Mouse (Mus musculus): ENCODE measurements around the gene Bco2. TPM values are rescaled to one million over a fixed set of nuclear protein-coding genes. Genes with fewer than 3 reads are reported as not detected.

Gene Bco2
- total RNA-seq, 1 experiment = 0.22 TPM

- TF ChIP-seq MAFK (IDR thresholded peaks at IDR 0.05; ENCODE audit: insufficient read depth, low read depth, low read length) (no peak), HCFC1 (IDR thresholded peaks at IDR 0.05; ENCODE audit: borderline replicate concordance, insufficient read depth, low read length) (no peak), CHD2 (IDR thresholded peaks at IDR 0.05; ENCODE audit: low read depth, low read length) (no peak), ZNF384 (IDR thresholded peaks at IDR 0.05; ENCODE audit: low read depth, low read length) (no peak), ZC3H11A (IDR thresholded peaks at IDR 0.05; ENCODE audit: borderline replicate concordance, low read depth, low read length) (no peak)
- Histone ChIP-seq H3K4me1 (ENCODE audit: control insufficient read depth in 2 of 2, insufficient read depth in 2 of 2, low read length in 2 of 2, poor library complexity in 1 of 2) (no peaks in the 10 kb centered on the region), H3K36me3 (ENCODE audit: control insufficient read depth, insufficient read depth, low read length, poor library complexity, severe bottlenecking) (no peaks in the 10 kb centered on the region), H3K9ac (ENCODE audit: insufficient read depth, low read depth, low read length, poor library complexity, severe bottlenecking) (no peak overlapping the region), H3K27ac (ENCODE audit: insufficient read depth, low read depth, low read length, poor library complexity, severe bottlenecking) (no peak overlapping the region), H3K9me3 (ENCODE audit: control insufficient read depth, insufficient read depth, low read depth, low read length) (no peaks in the 10 kb centered on the region), H3K4me3 (ENCODE audit: insufficient read depth in 1 of 2, low read depth in 1 of 2, low read length in 2 of 2, poor library complexity in 1 of 2, severe bottlenecking in 1 of 2) (no peak overlapping the region)
- in situ Hi-C loops (cut with MboI; ENCODE audit: low sequenced_read_pairs in 2 of 2, unreplicated experiment in 2 of 2) = no loop called here
- DNase-seq (ENCODE audit: low read depth, low spot score) = no peak
These were observed 17.7 kb downstream of the Bco2 start for GRCm38 (mm10) chr9:50537295-50537694.

- no peak for DNase-seq (ENCODE audit: low read depth, low spot score)
- Histone ChIP-seq H3K9ac (ENCODE audit: insufficient read depth, low read depth, low read length, poor library complexity, severe bottlenecking) (no peak overlapping the region), H3K4me1 (ENCODE audit: control insufficient read depth in 2 of 2, insufficient read depth in 2 of 2, low read length in 2 of 2, poor library complexity in 1 of 2) (no peaks in the 10 kb centered on the region), H3K36me3 (ENCODE audit: control insufficient read depth, insufficient read depth, low read length, poor library complexity, severe bottlenecking) (no peaks in the 10 kb centered on the region), H3K27ac (ENCODE audit: insufficient read depth, low read depth, low read length, poor library complexity, severe bottlenecking) (no peak overlapping the region), H3K9me3 (ENCODE audit: control insufficient read depth, insufficient read depth, low read depth, low read length) (no peaks in the 10 kb centered on the region), H3K4me3 (ENCODE audit: insufficient read depth in 1 of 2, low read depth in 1 of 2, low read length in 2 of 2, poor library complexity in 1 of 2, severe bottlenecking in 1 of 2) (no peak overlapping the region)
- TF ChIP-seq ZC3H11A (IDR thresholded peaks at IDR 0.05; ENCODE audit: borderline replicate concordance, low read depth, low read length) (no peak), MAFK (IDR thresholded peaks at IDR 0.05; ENCODE audit: insufficient read depth, low read depth, low read length) (no peak), HCFC1 (IDR thresholded peaks at IDR 0.05; ENCODE audit: borderline replicate concordance, insufficient read depth, low read length) (no peak), ZNF384 (IDR thresholded peaks at IDR 0.05; ENCODE audit: low read depth, low read length) (no peak), CHD2 (IDR thresholded peaks at IDR 0.05; ENCODE audit: low read depth, low read length) (no peak)
- in situ Hi-C loops (cut with MboI; ENCODE audit: low sequenced_read_pairs in 2 of 2, unreplicated experiment in 2 of 2) = no loop called here
These were observed 18.3 kb downstream of the Bco2 start for GRCm38 (mm10) chr9:50536603-50537135.

DNA sequence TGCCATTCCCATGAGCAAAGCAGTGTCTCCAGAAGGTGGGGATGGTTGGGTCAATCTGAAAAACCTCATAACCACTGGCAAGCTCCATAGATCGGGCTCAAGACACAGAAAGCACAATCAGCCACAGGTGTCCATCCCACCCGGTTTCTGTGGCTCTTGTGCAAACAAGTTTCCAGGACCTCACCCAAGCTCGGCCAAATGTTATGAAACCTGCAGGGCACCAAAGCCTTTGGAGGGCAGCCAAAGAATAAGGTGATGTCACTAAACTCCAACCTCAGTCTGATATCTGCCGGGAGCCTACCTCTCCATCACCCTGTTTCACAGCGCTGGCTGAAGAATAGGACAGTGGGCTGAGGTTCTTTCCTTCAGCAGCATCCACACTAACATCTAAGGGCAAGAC, 19.1 kb downstream of the Bco2 start:
- no peak overlapping the region for H3K4me3 ChIP-seq (ENCODE audit: insufficient read depth in 1 of 2, low read depth in 1 of 2, low read length in 2 of 2, poor library complexity in 1 of 2, severe bottlenecking in 1 of 2)

DNA sequence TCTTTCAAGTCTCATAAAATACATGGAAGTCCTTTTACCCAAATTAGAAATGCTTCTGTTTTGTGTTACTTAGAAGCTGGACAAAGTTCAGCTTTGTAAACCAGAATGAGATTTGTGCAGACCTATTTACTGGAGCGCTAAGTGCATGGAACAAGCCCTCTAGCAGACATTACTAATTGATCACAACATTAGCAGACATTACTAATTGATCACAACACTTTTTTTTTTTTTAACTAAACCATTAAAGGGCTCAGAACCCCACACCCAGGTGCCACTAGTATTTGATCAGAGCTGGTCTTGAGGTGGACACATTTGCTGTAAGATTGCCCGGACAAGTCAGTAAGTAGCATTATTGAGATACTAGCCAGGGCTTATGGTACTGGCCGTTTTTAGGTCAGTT, 21.2 kb downstream of the Bco2 start:
- no peak for TF ChIP-seq CHD2 (IDR thresholded peaks at IDR 0.05; ENCODE audit: low read depth, low read length)
- TF ChIP-seq ZNF384 (IDR thresholded peaks at IDR 0.05; ENCODE audit: low read depth, low read length) = peak; percentile 80
- H3K27ac ChIP-seq (ENCODE audit: insufficient read depth, low read depth, low read length, poor library complexity, severe bottlenecking) = no peak overlapping the region
- in situ Hi-C loops (cut with MboI; ENCODE audit: low sequenced_read_pairs in 2 of 2, unreplicated experiment in 2 of 2) = no loop called here
- no peak for DNase-seq (ENCODE audit: low read depth, low spot score)
- no peaks in the 10 kb centered on the region for H3K36me3 ChIP-seq (ENCODE audit: control insufficient read depth, insufficient read depth, low read length, poor library complexity, severe bottlenecking)
- no peaks in the 10 kb centered on the region for H3K4me1 ChIP-seq (ENCODE audit: control insufficient read depth in 2 of 2, insufficient read depth in 2 of 2, low read length in 2 of 2, poor library complexity in 1 of 2)
- no peak overlapping the region for H3K9ac ChIP-seq (ENCODE audit: insufficient read depth, low read depth, low read length, poor library complexity, severe bottlenecking)
- no peaks in the 10 kb centered on the region for H3K9me3 ChIP-seq (ENCODE audit: control insufficient read depth, insufficient read depth, low read depth, low read length)
- H3K4me3 ChIP-seq (ENCODE audit: insufficient read depth in 1 of 2, low read depth in 1 of 2, low read length in 2 of 2, poor library complexity in 1 of 2, severe bottlenecking in 1 of 2) = no peak overlapping the region

More for the DNA sequence above, 19.1 kb downstream of the Bco2 start:
- no peak for DNase-seq (ENCODE audit: low read depth, low spot score)
- no peaks in the 10 kb centered on the region for H3K36me3 ChIP-seq (ENCODE audit: control insufficient read depth, insufficient read depth, low read length, poor library complexity, severe bottlenecking)
- no peaks in the 10 kb centered on the region for H3K4me1 ChIP-seq (ENCODE audit: control insufficient read depth in 2 of 2, insufficient read depth in 2 of 2, low read length in 2 of 2, poor library complexity in 1 of 2)
- in situ Hi-C loops (cut with MboI; ENCODE audit: low sequenced_read_pairs in 2 of 2, unreplicated experiment in 2 of 2) = no loop called here
- no peak overlapping the region for H3K9ac ChIP-seq (ENCODE audit: insufficient read depth, low read depth, low read length, poor library complexity, severe bottlenecking)
- H3K9me3 ChIP-seq (ENCODE audit: control insufficient read depth, insufficient read depth, low read depth, low read length) = no peaks in the 10 kb centered on the region
- no peak for TF ChIP-seq CHD2 (IDR thresholded peaks at IDR 0.05; ENCODE audit: low read depth, low read length)
- TF ChIP-seq MAFK (IDR thresholded peaks at IDR 0.05; ENCODE audit: insufficient read depth, low read depth, low read length) = no peak
- TF ChIP-seq ZNF384 (IDR thresholded peaks at IDR 0.05; ENCODE audit: low read depth, low read length) = no peak
- TF ChIP-seq ZC3H11A (IDR thresholded peaks at IDR 0.05; ENCODE audit: borderline replicate concordance, low read depth, low read length) = no peak
- TF ChIP-seq HCFC1 (IDR thresholded peaks at IDR 0.05; ENCODE audit: borderline replicate concordance, insufficient read depth, low read length) = no peak
- H3K27ac ChIP-seq (ENCODE audit: insufficient read depth, low read depth, low read length, poor library complexity, severe bottlenecking) = no peak overlapping the region

DNA sequence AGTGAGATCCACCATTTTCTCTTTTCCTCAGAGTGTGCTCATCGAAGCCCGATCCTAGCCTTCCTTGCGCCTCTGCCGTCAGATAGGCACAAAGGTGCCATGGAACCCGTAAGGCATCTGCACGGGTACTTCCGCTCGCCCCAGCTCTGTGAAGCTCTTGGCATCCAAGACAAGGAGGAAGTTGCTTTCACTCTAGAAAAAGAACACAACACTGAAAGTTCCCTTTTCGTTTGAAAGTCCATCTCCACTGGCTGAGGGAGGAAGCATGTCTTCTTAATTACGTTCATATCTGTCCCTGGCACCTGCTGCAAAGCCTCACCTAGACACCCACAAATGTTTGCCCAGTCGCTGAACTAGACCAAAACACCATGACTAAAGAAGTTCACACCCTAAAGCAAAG, 21.7 kb downstream of the Bco2 start:
- Histone ChIP-seq H3K36me3 (ENCODE audit: control insufficient read depth, insufficient read depth, low read length, poor library complexity, severe bottlenecking) (no peaks in the 10 kb centered on the region), H3K9me3 (ENCODE audit: control insufficient read depth, insufficient read depth, low read depth, low read length) (no peaks in the 10 kb centered on the region), H3K9ac (ENCODE audit: insufficient read depth, low read depth, low read length, poor library complexity, severe bottlenecking) (no peak overlapping the region), H3K4me3 (ENCODE audit: insufficient read depth in 1 of 2, low read depth in 1 of 2, low read length in 2 of 2, poor library complexity in 1 of 2, severe bottlenecking in 1 of 2) (no peak overlapping the region; a peak in 1 of 4 replicates), H3K27ac (ENCODE audit: insufficient read depth, low read depth, low read length, poor library complexity, severe bottlenecking) (no peak overlapping the region), H3K4me1 (ENCODE audit: control insufficient read depth in 2 of 2, insufficient read depth in 2 of 2, low read length in 2 of 2, poor library complexity in 1 of 2) (no peaks in the 10 kb centered on the region)
- TF ChIP-seq MAFK (IDR thresholded peaks at IDR 0.05; ENCODE audit: insufficient read depth, low read depth, low read length) (no peak), CHD2 (IDR thresholded peaks at IDR 0.05; ENCODE audit: low read depth, low read length) (no peak), ZNF384 (IDR thresholded peaks at IDR 0.05; ENCODE audit: low read depth, low read length) (no peak), ZC3H11A (IDR thresholded peaks at IDR 0.05; ENCODE audit: borderline replicate concordance, low read depth, low read length) (no peak), HCFC1 (IDR thresholded peaks at IDR 0.05; ENCODE audit: borderline replicate concordance, insufficient read depth, low read length) (no peak)
- no peak for DNase-seq (ENCODE audit: low read depth, low spot score)
- in situ Hi-C loops (cut with MboI; ENCODE audit: low sequenced_read_pairs in 2 of 2, unreplicated experiment in 2 of 2) = no loop called here

All from ES-E14 (cell line).